Mouse (Mus musculus) left cerebral cortex, adult 9 months (tissue): ENCODE measurements around the gene Mphosph9.

Source experiments
- DNase-seq, 2 experiments: peaks; one replicate each; pipeline ENCODE4 v3.0.0; 2022; ENCODE audit warnings: low spot score in 2 of 2

Mphosph9 gene

GRCm38 (mm10) chr5:124214516-124215145 lies 113.1 kb downstream of the Mphosph9 start:
- DNase-seq, result no peak

- no peak for DNase-seq
Observed at GRCm38 (mm10) chr5:124213588-124214469, 113.9 kb downstream of the Mphosph9 start.

GRCm38 (mm10) chr5:124211669-124212068 lies 116.1 kb downstream of the Mphosph9 start:
- DNase-seq, result no peak

GRCm38 (mm10) chr5:124211234-124211633 lies 116.5 kb downstream of the Mphosph9 start:
- DNase-seq, result no peak

- DNase-seq, result no peak
Observed at GRCm38 (mm10) chr5:124210281-124211016, 117.3 kb downstream of the Mphosph9 start.

GRCm38 (mm10) chr5:124209850-124210249 lies 117.9 kb downstream of the Mphosph9 start:
- no peak for DNase-seq

GRCm38 (mm10) chr5:124208030-124208429 lies 119.7 kb downstream of the Mphosph9 start:
- no peak for DNase-seq

GRCm38 (mm10) chr5:124206481-124207038 lies 121.2 kb downstream of the Mphosph9 start:
- no peak for DNase-seq

GRCm38 (mm10) chr5:124205809-124206380 lies 121.9 kb downstream of the Mphosph9 start:
- DNase-seq, result no peak

GRCm38 (mm10) chr5:124205211-124205610 lies 122.6 kb downstream of the Mphosph9 start:
- no peak for DNase-seq

GRCm38 (mm10) chr5:124204127-124204794 lies 123.5 kb downstream of the Mphosph9 start:
- no peak for DNase-seq

GRCm38 (mm10) chr5:124203251-124203650 lies 124.5 kb downstream of the Mphosph9 start:
- no peak for DNase-seq

- DNase-seq, result no peak
Observed at GRCm38 (mm10) chr5:124202071-124202470, 125.7 kb downstream of the Mphosph9 start.

GRCm38 (mm10) chr5:124201564-124201963 lies 126.2 kb downstream of the Mphosph9 start:
- DNase-seq, result no peak
